Mouse (Mus musculus): Measurements from ENCODE around the gene Olfr202. TPM values are rescaled to one million over a fixed set of nuclear protein-coding genes. Genes with fewer than 3 reads are reported as not detected.
"Not testable (repeated sequence)": the region's sequence is repeated elsewhere in the genome, so short reads cannot be mapped to it uniquely, and the experiment has no call there.

Olfr202 gene
- total and polyA plus RNA-seq, 3 experiments = not detected

GRCm38 (mm10) chr16:59280542-59280941, 6.1 kb downstream of the Olfr202 start:
- Histone ChIP-seq H3K4me1 (ENCODE audit: control insufficient read depth, insufficient read depth, low read length) (no peaks in the 10 kb centered on the region), H3K27me3 (ENCODE audit: control insufficient read depth, insufficient read depth, low read length) (no peaks in the 10 kb centered on the region), H3K9ac (ENCODE audit: low read depth, low read length) (no peak overlapping the region), H3K36me3 (ENCODE audit: control insufficient read depth, insufficient read depth, low read length) (no peaks in the 10 kb centered on the region), H3K79me2 (replicated peaks; ENCODE audit: control insufficient read depth, insufficient read depth, low read length) (no peaks in the 10 kb centered on the region), H3K27ac (no peak overlapping the region), H3K4me3 (no peak overlapping the region)
- intact Hi-C loops (cut with DNase I) = no loop called here
- DNase-seq = no peak
- WGBS = 31% methylated on average over 3 of the region's 3 CpGs
- TF ChIP-seq POLR2A (IDR thresholded peaks at IDR 0.05; ENCODE audit: insufficient read depth, low read depth, low read length) (no peak), EP300 (IDR thresholded peaks at IDR 0.05; ENCODE audit: insufficient read depth, low read depth, low read length) (no peak), CTCF (IDR thresholded peaks at IDR 0.05) (no peak)

GRCm38 (mm10) chr16:59272532-59272931, 14.1 kb downstream of the Olfr202 start, which contains the start of gene Olfr201:
Gene Olfr201 (minus strand): TSS chr16:59272632.
- H3K27me3 ChIP-seq (ENCODE audit: control insufficient read depth, insufficient read depth, low read length); H3K4me1 ChIP-seq (ENCODE audit: control insufficient read depth, insufficient read depth, low read length); H3K79me2 ChIP-seq (replicated peaks; ENCODE audit: control insufficient read depth, insufficient read depth, low read length); H3K9ac ChIP-seq (ENCODE audit: low read depth, low read length); intact Hi-C loops (cut with DNase I); H3K27ac ChIP-seq; DNase-seq; H3K4me3 ChIP-seq; H3K36me3 ChIP-seq (ENCODE audit: control insufficient read depth, insufficient read depth, low read length): not testable (repeated sequence)
- 73% methylated on average over 4 of the region's 4 CpGs for WGBS

GRCm38 (mm10) chr16:59269097-59269496, 17.5 kb downstream of the Olfr202 start:
- H3K79me2 ChIP-seq (replicated peaks; ENCODE audit: control insufficient read depth, insufficient read depth, low read length); H3K4me3 ChIP-seq; intact Hi-C loops (cut with DNase I); DNase-seq; H3K27ac ChIP-seq; H3K4me1 ChIP-seq (ENCODE audit: control insufficient read depth, insufficient read depth, low read length); H3K27me3 ChIP-seq (ENCODE audit: control insufficient read depth, insufficient read depth, low read length); H3K9ac ChIP-seq (ENCODE audit: low read depth, low read length); H3K36me3 ChIP-seq (ENCODE audit: control insufficient read depth, insufficient read depth, low read length): not testable (repeated sequence)
- 52% methylated on average over 4 of the region's 4 CpGs for WGBS

- DNase-seq = no peak
- Histone ChIP-seq H3K4me3 (no peak overlapping the region), H3K9ac (ENCODE audit: low read depth, low read length) (no peak overlapping the region), H3K79me2 (replicated peaks; ENCODE audit: control insufficient read depth, insufficient read depth, low read length) (no peaks in the 10 kb centered on the region), H3K27me3 (ENCODE audit: control insufficient read depth, insufficient read depth, low read length) (no peaks in the 10 kb centered on the region), H3K27ac (no peak overlapping the region), H3K4me1 (ENCODE audit: control insufficient read depth, insufficient read depth, low read length) (no peaks in the 10 kb centered on the region), H3K36me3 (ENCODE audit: control insufficient read depth, insufficient read depth, low read length) (no peaks in the 10 kb centered on the region)
- WGBS = 76% methylated on average over 17 of the region's 17 CpGs
- intact Hi-C loops (cut with DNase I) = loop anchor here (2.0 kb wide), 1 partner anchor 49 kb away; no protein-coding TSS in a partner anchor
- TF ChIP-seq POLR2A (IDR thresholded peaks at IDR 0.05; ENCODE audit: insufficient read depth, low read depth, low read length) (no peak), CTCF (IDR thresholded peaks at IDR 0.05) (no peak)
Measured at GRCm38 (mm10) chr16:59249684-59250083, 36.9 kb downstream of the Olfr202 start.

Other genes with a start within 250 kb of the Olfr202 start
- not detected for gene Olfr187, start 247.0 kb downstream of the Olfr202 start, total RNA-seq (2021)
- gene Olfr187, start 247.0 kb downstream of the Olfr202 start, polyA plus RNA-seq (2012; rRNA removed) = not detected in 2 replicates
- gene Olfr190, start 208.8 kb downstream of the Olfr202 start, total RNA-seq (2021) = not detected
- gene Olfr190, start 208.8 kb downstream of the Olfr202 start, polyA plus RNA-seq (2012; rRNA removed) = not detected in 2 replicates
- gene Olfr191, start 197.0 kb downstream of the Olfr202 start, total RNA-seq (2021) = not detected
- not detected in 2 replicates for gene Olfr191, start 197.0 kb downstream of the Olfr202 start, polyA plus RNA-seq (2012; rRNA removed)
- gene Olfr193, start 174.9 kb downstream of the Olfr202 start, total RNA-seq (2021) = not detected
- not detected in 2 replicates for gene Olfr193, start 174.9 kb downstream of the Olfr202 start, polyA plus RNA-seq (2012; rRNA removed)
- gene Olfr194, start 165.7 kb downstream of the Olfr202 start, total RNA-seq (2021) = not detected
- not detected in 2 replicates for gene Olfr194, start 165.7 kb downstream of the Olfr202 start, polyA plus RNA-seq (2012; rRNA removed)
- not detected for gene Olfr195, start 139.7 kb downstream of the Olfr202 start, total RNA-seq (2021)
- gene Olfr195, start 139.7 kb downstream of the Olfr202 start, polyA plus RNA-seq (2012; rRNA removed) = not detected in 2 replicates
- gene Olfr196, start 116.3 kb downstream of the Olfr202 start, total RNA-seq (2021) = not detected
- not detected in 2 replicates for gene Olfr196, start 116.3 kb downstream of the Olfr202 start, polyA plus RNA-seq (2012; rRNA removed)
- gene Olfr198, start 83.3 kb downstream of the Olfr202 start, total RNA-seq (2021) = not detected
- gene Olfr198, start 83.3 kb downstream of the Olfr202 start, polyA plus RNA-seq (2012; rRNA removed) = not detected in 2 replicates
- gene Olfr199, start 67.0 kb downstream of the Olfr202 start, total RNA-seq (2021) = not detected
- gene Olfr199, start 67.0 kb downstream of the Olfr202 start, polyA plus RNA-seq (2012; rRNA removed) = not detected in 2 replicates
- not detected for gene Olfr201, start 14.2 kb downstream of the Olfr202 start, total RNA-seq (2021)
- not detected in 2 replicates for gene Olfr201, start 14.2 kb downstream of the Olfr202 start, polyA plus RNA-seq (2012; rRNA removed)
- gene Olfr203, start 12.1 kb upstream of the Olfr202 start, total RNA-seq (2021) = not detected
- gene Olfr203, start 12.1 kb upstream of the Olfr202 start, polyA plus RNA-seq (2012; rRNA removed) = not detected in 2 replicates
- not detected for gene Olfr204, start 31.5 kb upstream of the Olfr202 start, total RNA-seq (2021)
- gene Olfr204, start 31.5 kb upstream of the Olfr202 start, polyA plus RNA-seq (2012; rRNA removed) = not detected in 2 replicates
- not detected for gene Olfr205, start 44.3 kb upstream of the Olfr202 start, total RNA-seq (2021)
- not detected in 2 replicates for gene Olfr205, start 44.3 kb upstream of the Olfr202 start, polyA plus RNA-seq (2012; rRNA removed)
- gene Olfr206, start 62.5 kb upstream of the Olfr202 start, total RNA-seq (2021) = not detected
- not detected in 2 replicates for gene Olfr206, start 62.5 kb upstream of the Olfr202 start, polyA plus RNA-seq (2012; rRNA removed)
- gene Olfr209, start 77.2 kb upstream of the Olfr202 start, total RNA-seq (2021) = not detected
- not detected in 2 replicates for gene Olfr209, start 77.2 kb upstream of the Olfr202 start, polyA plus RNA-seq (2012; rRNA removed)
- under 1 TPM in 1 of 2 experiments, not detected in 1; 0.05 TPM for gene Gabrr3, start 120.5 kb upstream of the Olfr202 start, total RNA-seq (2021)
- not detected in 2 replicates for gene Gabrr3, start 120.5 kb upstream of the Olfr202 start, polyA plus RNA-seq (2012; rRNA removed)
- gene Riox2, start 185.0 kb upstream of the Olfr202 start, total RNA-seq (2021) = 10 to 100 TPM; 15.9 to 16.6 TPM
- 6.5 and 11.1 TPM in 2 replicates for gene Riox2, start 185.0 kb upstream of the Olfr202 start, polyA plus RNA-seq (2012; rRNA removed)

Measured in heart, adult 2 months (tissue).